Mouse (Mus musculus) WW6 (cell line): ENCODE results near the gene Shank1.

Experiments used
- DNase-seq: peaks from one replicate; pipeline ENCODE4 v3.0.0-alpha.2; 2013; ENCODE audit warnings: low read depth, low spot score

The Shank1 gene

GRCm38 (mm10) chr7:44341119-44341518 lies 31.1 kb downstream of the Shank1 start:
- DNase-seq: no peak

- no peak for DNase-seq
Measured at GRCm38 (mm10) chr7:44341714-44342113, 31.7 kb downstream of the Shank1 start.

GRCm38 (mm10) chr7:44343459-44344015 lies 33.5 kb downstream of the Shank1 start:
- DNase-seq: no peak

GRCm38 (mm10) chr7:44344622-44345021 lies 34.6 kb downstream of the Shank1 start:
- no peak for DNase-seq

- DNase-seq: no peak
Measured at GRCm38 (mm10) chr7:44349043-44349442, 39.0 kb downstream of the Shank1 start.

GRCm38 (mm10) chr7:44350957-44351711 lies 41.1 kb downstream of the Shank1 start:
- peak; percentile 79 for DNase-seq

GRCm38 (mm10) chr7:44351881-44352749 lies 42.1 kb downstream of the Shank1 start:
- DNase-seq: no peak

- DNase-seq: no peak
Measured at GRCm38 (mm10) chr7:44352750-44353600, 42.9 kb downstream of the Shank1 start.

GRCm38 (mm10) chr7:44353601-44354340 lies 43.7 kb downstream of the Shank1 start:
- no peak for DNase-seq

GRCm38 (mm10) chr7:44355411-44355810 lies 45.4 kb downstream of the Shank1 start:
- DNase-seq: no peak

GRCm38 (mm10) chr7:44356590-44357481 lies 46.8 kb downstream of the Shank1 start:
- no peak for DNase-seq

- DNase-seq: no peak
Measured at GRCm38 (mm10) chr7:44357531-44357930, 47.5 kb downstream of the Shank1 start.

GRCm38 (mm10) chr7:44358012-44358411 lies 48.0 kb downstream of the Shank1 start:
- no peak for DNase-seq

GRCm38 (mm10) chr7:44358886-44359654 lies 49.0 kb downstream of the Shank1 start:
- DNase-seq: no peak

- DNase-seq: peak; percentile 91
Measured at GRCm38 (mm10) chr7:44359908-44360672, 50.0 kb downstream of the Shank1 start.

- DNase-seq: no peak
Measured at GRCm38 (mm10) chr7:44360792-44361301, 50.8 kb downstream of the Shank1 start.

- no peak for DNase-seq
Measured at GRCm38 (mm10) chr7:44372678-44373077, 62.6 kb downstream of the Shank1 start.

- DNase-seq: no peak
Measured at GRCm38 (mm10) chr7:44373460-44373859, 63.4 kb downstream of the Shank1 start.
